Mouse (Mus musculus) layer of hippocampus, adult 18-20 months (tissue): ENCODE results near the gene Dyrk1a. TPM values are rescaled to one million over a fixed set of nuclear protein-coding genes. Genes with fewer than 3 reads are reported as not detected.
"Not testable (repeated sequence)": the region's sequence is repeated elsewhere in the genome, so short reads cannot be mapped to it uniquely, and the experiment has no call there.

ENCODE experiments used
- DNase-seq, 2 experiments: peaks; one replicate each; pipeline ENCODE4 v3.0.0; 2022; ENCODE audit warnings: low spot score in 2 of 2
- total RNA-seq, 2 experiments: library from RNA; stranded (reverse); gene quantifications; 2 replicates each; pipeline ENCODE4 v1.2.3; 2021

Dyrk1a gene
- total RNA-seq, 2 experiments from 2014 or later, result 86.6 to 93.2 TPM

DNA sequence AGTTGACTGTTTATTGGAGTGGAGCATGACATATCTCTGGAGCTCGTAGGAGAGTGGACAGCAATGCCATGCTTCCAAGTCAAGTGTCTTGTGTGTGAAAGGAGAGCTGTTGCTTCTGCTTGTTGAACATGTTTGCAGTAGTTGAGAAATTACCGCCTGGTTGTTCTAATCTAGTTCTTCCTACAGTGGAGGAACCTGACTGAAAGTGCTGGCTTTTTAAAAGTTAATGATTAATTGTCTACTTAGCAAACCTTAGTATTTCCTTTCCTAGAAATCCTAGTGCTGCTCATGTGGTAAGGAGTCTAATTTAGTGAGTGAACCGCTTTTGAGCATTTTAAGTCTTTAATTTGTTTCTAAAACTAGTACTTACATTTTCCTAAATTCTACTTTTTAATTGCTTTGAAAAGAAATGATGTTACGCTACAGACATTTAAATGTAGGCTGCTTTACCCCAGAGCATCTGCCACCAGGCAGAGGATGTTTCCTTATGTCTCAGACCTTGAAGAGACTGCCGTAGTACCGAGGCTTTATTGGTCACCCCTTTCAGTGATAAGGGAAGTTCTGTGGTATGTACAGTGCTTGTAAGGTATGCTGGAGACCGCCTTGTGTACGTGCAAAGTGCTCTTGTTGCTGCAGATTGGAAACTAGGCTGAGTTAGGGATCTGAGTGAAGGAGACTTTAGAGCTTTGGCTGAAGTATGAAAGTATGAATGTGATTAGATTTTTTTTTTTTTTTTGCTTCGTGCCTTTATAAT is 59.3 kb downstream of the Dyrk1a start:
- DNase-seq, result no peak

DNA sequence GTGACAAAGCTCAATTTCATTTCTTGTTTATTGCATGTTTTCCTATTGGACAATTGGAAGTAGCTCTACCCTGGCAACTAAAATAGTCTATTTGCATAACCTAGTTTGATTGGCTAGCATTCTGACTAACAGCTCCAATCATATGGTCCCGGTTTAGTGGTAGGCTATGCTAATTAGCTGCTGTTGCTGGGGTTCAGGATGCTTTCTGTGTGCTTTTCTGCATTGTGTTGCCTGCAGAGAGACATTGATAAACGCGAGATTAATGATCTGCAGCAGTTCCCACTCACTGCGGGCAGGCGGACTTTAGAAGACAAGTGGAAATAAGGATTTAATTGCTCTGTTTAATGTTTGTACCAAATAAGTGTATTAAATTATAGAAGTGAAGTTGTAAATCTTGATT is 62.2 kb downstream of the Dyrk1a start:
- peak; percentile 59 to 75 for DNase-seq

DNA sequence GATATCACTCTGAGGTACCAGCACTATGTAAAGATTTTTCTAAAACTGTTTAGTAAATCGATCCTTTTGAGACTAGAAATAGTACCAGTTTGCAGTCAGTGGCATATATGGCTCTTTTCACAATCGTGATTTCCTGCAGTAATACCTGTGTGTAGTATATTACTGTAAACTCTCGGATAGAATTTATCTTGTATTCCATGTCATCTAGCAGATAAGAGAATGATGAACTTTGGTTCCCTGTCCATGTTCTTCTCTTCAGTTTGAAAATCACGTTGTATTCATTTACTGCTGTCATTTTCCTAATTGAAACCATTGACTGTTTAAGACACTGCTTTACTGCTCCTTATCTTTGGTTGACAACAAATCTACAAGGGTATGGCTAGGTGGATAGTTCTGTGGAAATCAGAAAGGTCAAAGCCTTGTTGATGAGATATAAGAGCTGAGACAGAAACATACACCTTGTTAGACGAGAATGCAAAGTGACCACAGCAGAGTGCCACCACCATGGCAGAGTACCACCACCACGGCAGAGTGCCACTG is 62.7 kb downstream of the Dyrk1a start:
- no peak for DNase-seq

DNA sequence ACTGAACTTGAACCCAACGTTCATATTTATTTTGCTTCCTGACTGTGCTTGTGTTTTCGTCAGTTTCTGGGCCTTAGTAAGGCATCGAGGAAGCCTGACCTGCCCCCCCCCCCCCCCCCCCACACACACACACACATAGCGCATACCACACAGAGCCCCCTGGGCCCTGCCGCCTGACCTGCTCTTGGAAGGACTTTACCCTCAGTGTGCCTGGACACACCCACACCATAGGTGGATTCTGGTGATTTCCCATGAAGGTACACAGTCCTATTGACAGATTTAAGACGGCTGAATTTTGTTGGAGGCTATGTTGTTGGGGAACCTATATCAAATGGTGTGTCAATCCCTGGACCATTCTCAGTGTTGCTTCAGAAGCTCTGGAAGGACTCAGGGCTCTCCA is 63.2 kb downstream of the Dyrk1a start:
- no peak for DNase-seq

DNA sequence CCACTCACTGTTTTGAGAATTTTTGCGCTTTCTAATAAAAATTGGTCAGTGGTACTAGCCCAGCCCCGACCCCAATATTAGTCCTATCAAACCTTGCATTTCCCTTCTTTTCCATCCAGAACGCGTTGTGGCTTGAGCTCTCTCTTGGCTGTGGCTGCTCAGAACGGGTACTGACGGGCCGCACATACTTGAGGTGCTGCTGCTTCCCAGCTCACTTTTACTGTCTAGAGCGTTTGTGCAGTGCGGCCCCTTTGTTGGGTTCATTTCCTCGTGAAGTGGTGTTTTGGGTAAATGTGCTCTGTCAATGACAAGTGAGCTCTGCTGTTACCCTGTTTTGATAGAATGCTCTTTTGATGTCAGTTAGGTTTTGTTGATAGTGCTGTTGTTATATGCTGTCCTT is 67.6 kb downstream of the Dyrk1a start:
- no peak for DNase-seq

DNA sequence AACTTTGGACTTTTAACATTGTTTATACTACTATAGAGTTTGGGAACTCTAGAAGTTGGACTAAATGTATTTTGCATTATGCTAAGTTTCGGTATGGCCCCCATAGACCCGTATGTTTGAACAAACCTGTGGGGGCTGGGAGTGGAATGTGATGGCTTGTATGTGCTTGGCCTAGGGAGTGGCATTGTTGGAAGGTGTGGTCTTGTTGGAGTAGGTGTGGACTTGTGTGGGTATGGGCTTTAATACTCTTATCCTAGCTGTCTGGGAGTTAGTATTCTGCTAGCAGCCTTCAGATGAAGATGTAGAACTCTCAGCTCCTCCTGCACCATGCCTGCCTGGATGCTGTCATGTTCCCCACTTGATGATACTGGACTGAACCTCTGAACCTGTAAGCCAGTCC is 72.0 kb downstream of the Dyrk1a start:
- DNase-seq, result no peak

DNA sequence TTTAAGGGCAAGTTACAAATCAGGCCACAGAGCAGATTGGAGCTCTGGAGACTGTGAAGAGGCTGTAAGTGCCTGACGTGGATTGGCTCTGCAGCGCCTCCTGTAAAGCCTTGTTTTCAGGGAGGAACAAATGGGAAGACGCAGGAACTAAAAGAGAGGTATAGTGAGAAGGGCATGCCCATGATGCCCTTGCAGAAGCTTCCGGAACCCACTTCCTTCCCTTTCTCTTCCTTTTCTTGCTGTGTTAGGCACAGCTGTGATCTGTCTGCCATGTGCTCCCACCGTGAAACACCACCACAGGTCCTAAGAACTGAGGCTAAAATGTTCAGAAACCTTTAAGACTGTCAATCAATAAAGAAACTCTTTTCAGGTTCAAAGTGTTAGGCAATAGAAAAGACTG is 77.3 kb downstream of the Dyrk1a start:
- DNase-seq, result no peak

DNA sequence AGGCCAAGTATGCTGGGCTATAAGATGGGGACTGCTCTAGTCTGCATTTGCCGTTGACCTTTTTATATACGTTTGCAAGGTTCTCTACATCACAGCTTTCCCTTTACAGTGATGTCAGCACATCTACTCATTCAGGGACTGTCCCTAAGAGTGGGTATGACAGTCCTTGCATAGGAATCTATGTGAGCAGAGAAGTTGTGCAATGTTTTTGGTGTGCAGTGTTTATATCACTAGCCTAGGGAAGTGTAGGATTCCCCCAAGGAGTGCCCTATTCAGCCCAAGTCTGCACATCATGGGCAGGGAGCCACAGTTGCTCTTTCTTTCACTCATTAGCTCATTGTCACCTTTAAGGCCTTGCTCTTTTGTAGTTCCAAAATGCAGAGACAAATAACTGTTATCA is 78.1 kb downstream of the Dyrk1a start:
- DNase-seq, result no peak

DNA sequence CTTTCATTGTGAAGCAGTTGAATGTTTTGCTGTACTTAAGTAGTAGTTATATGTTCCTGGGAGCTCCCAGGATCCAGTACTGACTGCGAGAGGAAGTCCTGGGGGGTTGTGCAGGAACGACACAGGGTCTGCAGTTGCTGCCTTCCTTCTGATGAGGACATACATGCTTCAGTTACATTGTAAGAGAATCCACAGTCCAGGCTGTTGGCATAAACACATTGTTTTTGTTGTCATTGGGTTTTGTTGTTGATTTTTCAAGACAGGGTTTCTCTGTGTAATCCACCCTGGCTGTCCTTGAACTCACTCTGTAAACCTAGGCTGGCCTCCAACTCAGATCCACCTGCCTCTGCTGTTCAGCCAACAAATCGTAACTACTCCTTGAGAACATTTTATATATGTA is 80.1 kb downstream of the Dyrk1a start:
- no peak for DNase-seq

DNA sequence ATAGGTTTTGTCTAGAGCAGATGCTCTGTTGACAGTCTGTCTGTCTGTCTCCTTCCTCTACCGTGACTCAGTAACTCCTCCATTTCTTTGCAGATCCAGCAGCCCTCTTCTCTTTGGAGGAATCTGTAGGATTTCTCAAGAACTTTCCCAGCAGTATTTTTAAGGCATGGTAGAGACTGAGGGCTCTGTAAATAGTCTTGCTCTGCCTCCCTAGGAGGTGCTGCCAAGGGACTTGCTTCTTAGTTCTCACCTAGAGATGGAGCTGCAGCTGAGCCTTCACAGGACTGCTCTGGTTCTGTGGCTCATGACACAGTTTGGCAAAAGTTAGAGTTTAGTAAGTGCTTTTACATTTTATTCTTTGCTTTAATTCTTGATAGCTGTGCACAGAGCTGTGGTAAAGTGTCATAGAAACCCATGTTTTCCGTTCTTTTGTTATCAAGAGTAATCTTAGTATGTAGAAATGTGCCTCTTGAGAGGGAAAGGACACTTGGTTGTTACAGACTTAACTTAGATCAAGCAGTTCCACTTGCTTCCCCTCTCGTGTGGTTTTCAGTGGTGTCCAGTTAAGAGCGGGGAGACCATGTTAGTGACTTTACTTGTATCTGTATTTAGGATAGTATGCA is 82.4 kb downstream of the Dyrk1a start:
- DNase-seq, result no peak

DNA sequence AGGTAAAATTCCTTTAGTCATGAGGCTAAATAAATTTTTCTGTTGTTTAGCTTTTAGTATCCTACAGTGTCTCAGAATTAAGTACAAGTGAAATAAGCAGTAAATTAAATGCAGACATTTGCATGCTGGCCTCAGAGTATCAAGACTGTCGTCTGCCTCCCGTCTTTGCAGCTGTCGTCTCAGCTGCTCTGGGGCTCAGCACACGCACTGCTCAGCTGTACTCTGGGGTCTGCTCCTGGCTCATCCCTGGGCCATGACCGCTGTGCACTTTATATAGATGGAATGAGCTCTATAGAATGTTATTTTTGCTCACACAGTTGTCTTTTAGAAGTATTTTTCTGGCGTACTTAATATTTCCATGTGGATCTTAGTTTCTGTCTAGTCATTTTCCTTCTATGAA is 85.3 kb downstream of the Dyrk1a start:
- no peak for DNase-seq

DNA sequence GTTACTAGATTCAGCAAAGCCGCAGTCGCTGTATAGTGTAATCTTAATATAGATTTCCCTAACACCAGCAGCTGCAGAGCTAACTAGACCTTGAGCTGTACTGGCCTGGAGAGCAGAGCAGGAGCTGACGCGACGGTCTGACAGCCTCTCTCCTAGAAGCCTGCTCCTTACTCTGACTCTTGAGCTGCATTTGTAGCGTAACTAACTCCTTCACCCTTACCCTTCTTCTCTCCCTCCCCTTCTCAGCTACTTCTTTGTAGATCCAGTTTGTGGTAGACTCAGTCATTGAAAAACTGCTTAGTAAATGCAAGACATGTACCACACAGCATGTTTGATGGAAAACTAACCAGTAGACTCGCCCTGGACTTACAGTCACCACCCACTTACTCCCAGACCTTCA is 87.1 kb downstream of the Dyrk1a start:
- DNase-seq, result no peak

DNA sequence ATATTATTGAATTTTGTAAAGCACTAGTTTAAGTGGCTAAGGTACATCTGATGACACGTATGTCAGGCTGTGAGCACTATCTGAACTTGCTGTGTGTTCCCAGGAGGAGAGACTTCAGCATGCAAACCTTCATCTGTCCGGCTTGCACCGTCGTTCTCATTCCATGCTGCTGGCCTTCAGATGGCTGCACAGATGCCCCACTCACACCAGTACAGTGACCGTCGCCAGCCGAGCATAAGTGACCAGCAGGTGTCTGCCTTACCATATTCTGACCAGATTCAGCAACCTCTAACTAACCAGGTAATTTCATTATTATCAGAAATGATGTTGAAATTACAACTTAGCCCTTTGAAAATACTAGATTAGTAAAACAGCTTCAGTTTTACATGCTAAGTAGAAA is 89.6 kb downstream of the Dyrk1a start:
- DNase-seq, result no peak

DNA sequence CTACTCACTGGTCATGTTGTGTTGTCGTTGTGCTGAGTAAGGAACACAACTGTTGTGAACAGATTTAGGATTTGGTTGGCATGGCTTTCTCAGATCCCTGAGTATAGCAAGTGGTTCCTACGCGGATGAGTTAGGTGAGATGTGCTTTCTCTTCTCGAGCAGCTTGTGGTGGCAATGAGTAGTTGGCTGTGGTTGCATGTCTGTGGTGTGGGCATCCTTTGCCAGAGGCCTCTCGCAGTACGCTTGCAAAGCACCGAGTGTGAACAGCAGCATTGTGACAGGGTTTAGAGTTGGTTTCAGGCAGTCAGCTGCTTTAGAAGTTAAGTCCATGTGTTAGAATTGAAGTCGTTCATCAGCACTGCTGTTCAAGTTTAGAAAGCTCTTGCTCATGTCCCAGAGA is 90.4 kb downstream of the Dyrk1a start:
- DNase-seq, result peak in 1 of 2 experiments; percentile 34

DNA sequence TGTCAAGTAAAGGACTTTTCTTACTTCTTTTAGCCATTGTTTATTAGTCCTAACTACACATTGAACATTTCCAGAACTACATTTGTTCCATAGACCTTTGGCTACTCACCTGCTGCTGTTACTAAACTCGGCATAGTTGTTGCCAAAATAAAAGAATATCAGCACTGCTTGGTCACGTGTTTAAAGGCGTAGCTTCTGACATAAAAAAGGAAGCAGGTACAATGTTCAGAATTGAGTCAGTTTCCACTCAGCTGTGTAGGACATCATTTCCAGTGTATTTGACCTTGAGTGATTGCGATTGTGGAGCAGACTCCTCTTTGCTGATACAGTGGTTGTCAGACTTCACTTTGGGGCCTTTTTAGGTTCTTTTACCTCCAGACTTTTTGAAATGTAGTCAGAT is 97.7 kb downstream of the Dyrk1a start:
- DNase-seq, result no peak

DNA sequence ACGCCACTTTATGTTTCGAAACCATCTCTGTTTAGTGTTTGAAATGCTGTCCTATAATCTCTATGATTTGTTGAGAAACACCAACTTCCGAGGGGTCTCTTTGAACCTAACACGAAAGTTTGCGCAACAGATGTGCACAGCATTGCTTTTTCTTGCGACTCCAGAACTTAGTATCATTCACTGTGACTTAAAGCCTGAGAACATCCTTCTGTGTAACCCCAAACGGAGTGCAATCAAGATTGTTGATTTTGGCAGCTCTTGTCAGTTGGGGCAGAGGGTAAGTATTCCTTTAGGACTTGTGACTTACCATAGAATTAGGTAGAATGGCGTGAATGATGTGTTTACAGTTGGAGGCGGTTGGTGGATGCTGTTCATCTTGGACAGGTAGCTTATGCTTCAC is 101.5 kb downstream of the Dyrk1a start:
- no peak for DNase-seq

DNA sequence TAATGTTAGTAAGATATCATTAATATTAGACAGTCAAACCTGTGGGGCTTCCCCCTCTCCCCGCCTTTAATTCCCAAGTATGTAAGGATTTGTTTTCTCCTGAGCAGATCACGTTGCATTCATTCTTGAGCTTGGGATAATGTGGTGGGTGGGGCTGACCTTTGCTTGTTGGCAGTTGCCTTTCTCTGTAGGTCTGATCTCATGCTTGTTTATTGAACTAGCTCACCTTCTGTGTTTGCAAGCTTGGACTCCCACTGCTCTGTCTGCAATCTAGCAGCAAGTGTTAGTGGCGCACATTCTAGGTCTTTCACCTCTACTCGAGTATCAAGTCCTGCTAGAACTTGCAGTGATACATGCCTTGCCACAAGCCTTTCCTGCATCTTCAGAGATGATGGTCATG is 111.1 kb downstream of the Dyrk1a start:
- DNase-seq, result no peak

DNA sequence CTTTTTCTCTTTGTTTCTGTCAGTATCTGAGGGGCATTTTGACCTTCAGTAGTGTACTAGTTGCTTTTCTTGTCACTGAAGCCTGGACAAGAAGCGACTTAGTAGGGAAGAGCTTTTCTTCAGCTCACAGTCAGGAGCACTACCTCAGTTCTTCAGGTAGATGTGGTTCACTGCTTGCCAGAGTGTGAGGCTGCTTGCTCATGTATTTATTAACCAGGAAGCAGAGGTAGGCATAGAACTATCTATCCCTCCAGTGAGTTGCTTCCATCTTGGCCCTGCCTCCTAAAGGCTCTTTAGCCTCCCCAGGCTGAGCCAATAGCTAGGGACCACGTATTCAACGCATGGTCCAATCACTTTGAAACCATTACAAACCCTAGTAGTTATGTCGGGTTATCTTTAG is 112.0 kb downstream of the Dyrk1a start:
- DNase-seq, result no peak

DNA sequence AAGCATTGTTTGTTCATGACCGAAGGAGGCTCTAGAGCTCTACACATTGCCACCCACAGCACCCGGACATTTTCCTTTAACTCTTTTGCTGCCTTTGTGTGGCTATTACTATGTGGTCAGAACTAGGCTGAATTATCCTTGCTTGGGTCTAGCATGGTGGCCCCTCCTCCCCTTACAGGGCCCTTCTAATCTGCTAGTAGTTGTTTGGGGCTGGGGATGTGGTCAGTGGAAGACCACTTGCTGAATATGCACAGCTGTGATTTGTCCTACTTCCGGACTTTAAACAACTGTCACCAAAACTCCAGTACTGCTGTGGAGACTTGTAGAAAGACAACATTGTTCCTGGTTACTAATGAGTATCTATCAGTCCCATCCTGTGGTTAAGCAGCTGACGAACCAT is 114.2 kb downstream of the Dyrk1a start:
- no peak for DNase-seq

DNA sequence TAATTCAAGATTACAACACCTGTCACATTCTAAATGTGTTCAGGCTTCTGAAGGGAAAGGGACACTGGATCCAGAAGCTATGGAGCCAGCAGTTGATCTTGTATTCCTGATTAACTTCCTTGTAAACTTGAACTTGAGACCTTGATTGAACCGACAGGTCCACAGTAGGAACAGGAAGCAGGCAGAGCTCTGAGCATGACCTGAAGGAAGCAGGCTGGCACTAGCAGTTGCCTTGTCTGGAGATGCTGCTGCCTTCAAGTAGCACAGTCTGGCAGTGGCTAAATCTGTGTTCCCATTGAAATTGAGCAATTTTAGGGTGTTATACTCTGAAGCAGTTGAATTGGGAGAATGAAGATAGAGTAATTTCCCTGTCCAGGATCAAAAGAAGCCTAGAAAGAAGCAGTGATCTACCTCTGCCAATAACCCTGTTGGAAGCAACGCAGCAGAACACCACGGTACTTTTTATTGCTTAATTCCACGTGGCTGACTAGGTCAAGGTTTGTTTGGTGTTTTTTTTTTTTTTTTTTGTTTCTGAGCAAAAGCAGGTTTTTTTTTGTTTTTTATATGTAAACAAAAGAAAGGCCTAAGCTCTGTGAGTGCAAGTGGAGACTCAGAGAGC is 124.0 kb downstream of the Dyrk1a start:
- DNase-seq, result no peak

DNA sequence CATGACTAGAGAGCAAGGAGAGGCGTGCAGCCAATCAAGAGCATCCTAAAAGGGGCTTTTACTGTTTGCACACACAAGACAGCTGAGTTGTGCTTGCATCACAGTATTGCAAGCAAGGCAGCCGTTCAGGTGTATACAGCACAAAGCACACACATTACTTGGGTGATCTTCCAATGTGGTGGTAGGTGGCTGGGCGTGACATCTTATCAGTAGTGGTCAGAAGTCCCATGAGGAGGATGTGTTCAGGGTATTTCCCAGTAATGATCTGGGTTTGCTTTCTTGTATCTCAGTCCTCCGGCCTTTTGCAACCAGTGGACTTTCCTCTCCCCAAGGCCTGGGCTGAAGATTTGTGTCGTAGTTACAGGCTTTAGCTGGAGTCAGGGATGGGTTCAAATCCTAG is 127.7 kb downstream of the Dyrk1a start:
- DNase-seq, result no peak

DNA sequence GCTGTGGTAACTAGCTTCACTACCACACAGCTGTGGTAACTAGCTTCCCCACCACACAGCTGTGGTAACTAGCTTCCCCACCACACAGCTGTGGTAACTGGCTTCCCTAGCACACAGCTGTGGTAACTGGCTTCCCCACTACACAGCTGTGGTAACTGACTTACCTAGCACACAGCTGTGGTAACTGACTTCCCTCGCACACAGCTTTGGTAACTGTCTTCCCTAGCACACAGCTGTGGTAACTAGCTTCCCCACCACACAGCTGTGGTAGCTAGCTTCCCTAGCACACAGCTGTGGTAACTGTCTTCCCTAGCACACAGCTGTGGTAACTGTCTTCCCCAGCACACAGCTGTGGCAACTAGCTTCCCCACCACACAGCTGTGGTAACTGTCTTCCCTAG is 128.4 kb downstream of the Dyrk1a start:
- not testable (repeated sequence) for DNase-seq

DNA sequence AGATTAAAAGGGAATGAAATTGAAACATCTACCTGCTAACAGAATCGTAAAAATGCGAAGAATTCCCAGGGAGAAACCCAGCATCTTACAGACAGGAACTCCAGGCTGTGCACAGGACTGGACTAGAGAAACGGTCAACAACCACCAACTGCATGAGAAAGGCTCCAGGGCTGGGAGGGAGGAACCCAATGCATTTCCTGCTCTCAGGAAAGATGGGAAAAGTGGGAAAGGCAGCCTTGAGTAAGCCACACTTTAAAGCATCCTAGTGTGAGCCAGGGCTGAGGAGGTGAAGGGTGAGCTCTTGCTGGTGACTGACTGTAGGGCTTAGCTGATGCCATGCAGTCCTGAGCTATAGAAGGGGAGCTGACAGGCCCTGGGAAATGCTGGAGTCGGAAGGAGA is 131.3 kb downstream of the Dyrk1a start:
- DNase-seq, result no peak
